Mouse (Mus musculus): ENCODE measurements around the gene Bbc3. TPM values are rescaled to one million over a fixed set of nuclear protein-coding genes. Genes with fewer than 3 reads are reported as not detected.

Bbc3 gene
- 4.6 TPM for polyA plus RNA-seq (2015; fragmentation: Illumina TruSeq; extraction: RNeasy Lipid Tissue Mini Kit (QIAGEN cat#74804); ENCODE audit: low read depth, low replicate concordance)

GRCm38 (mm10) chr7:16308093-16308492 lies at the start of gene Bbc3:
Gene Bbc3, plus strand, starts transcription at chr7:16308393.

GRCm38 (mm10) chr7:16259110-16259590 lies 49.0 kb upstream of the Bbc3 start, which contains the start of gene C5ar1:
Gene C5ar1, minus strand, starts transcription at chr7:16259540.

GRCm38 (mm10) chr7:16273081-16273765 lies 35.0 kb upstream of the Bbc3 start, which contains the start of gene Inafm1:
Gene Inafm1, minus strand, starts transcription at chr7:16273617.

DNA sequence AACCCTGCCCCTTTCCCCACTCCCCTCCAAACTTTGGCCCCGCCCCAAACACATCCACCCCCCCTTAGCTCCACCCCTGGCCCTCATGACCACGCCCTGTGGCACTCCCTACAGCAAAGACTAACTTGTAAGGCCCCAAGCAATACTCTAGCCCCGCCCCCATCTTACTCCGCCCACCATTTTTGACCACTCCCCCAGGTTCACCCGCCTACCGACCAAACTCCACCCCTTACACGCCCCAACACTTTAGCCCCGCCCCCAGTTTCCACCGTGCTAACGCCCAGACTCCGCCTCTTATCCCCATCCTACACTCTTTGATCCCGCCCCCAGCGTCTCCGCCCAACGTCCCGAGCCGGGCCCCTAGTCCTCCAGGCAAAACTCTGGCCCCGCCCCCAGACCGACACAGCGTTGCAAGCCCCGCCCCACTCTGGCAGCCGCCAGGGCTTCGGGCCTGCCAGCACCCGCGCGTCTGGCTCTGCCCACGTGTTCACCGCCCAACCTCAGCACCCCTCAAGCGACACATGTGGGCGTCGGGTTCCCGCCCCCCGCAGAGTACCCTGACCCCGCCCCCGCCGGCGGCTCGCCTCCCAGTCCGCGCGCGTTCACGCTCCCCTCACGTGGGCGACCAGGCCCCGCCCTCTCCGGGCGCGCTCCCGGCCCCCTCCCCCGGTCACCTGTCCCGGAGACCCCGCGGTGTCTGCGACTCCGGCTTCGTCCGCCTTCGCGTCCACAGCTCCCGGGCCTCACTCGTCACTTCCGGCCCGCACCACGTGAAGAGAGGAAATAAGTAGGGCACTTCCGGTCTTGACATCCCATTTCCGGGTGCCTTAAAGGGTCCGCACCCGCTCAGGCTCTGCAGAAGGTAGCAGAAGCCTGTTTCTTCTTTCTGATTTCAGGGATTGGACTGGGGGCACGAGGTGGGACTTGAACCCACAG lies 21.9 kb upstream of the Bbc3 start, which contains the start of gene Ccdc9:
Ccdc9 (minus strand) TSS at position 770 of the 936 bp plus-strand sequence.

Other genes with a start within 250 kb of the Bbc3 start
- gene Zfp541, start 246.6 kb upstream of the Bbc3 start, polyA plus RNA-seq (2015; fragmentation: Illumina TruSeq; extraction: RNeasy Lipid Tissue Mini Kit (QIAGEN cat#74804); ENCODE audit: low read depth, low replicate concordance) = 0.37 TPM
- 270 TPM for gene Napa, start 209.9 kb upstream of the Bbc3 start, polyA plus RNA-seq (2015; fragmentation: Illumina TruSeq; extraction: RNeasy Lipid Tissue Mini Kit (QIAGEN cat#74804); ENCODE audit: low read depth, low replicate concordance)
- gene Kptn, start 188.5 kb upstream of the Bbc3 start, polyA plus RNA-seq (2015; fragmentation: Illumina TruSeq; extraction: RNeasy Lipid Tissue Mini Kit (QIAGEN cat#74804); ENCODE audit: low read depth, low replicate concordance) = 35.9 TPM
- 115 TPM for gene Slc8a2, start 178.6 kb upstream of the Bbc3 start, polyA plus RNA-seq (2015; fragmentation: Illumina TruSeq; extraction: RNeasy Lipid Tissue Mini Kit (QIAGEN cat#74804); ENCODE audit: low read depth, low replicate concordance)
- gene Meis3, start 133.3 kb upstream of the Bbc3 start, polyA plus RNA-seq (2015; fragmentation: Illumina TruSeq; extraction: RNeasy Lipid Tissue Mini Kit (QIAGEN cat#74804); ENCODE audit: low read depth, low replicate concordance) = 45.1 TPM
- gene Dhx34, start 86.4 kb upstream of the Bbc3 start, polyA plus RNA-seq (2015; fragmentation: Illumina TruSeq; extraction: RNeasy Lipid Tissue Mini Kit (QIAGEN cat#74804); ENCODE audit: low read depth, low replicate concordance) = 5.7 TPM
- 0.58 TPM for gene C5ar2, start 64.2 kb upstream of the Bbc3 start, polyA plus RNA-seq (2015; fragmentation: Illumina TruSeq; extraction: RNeasy Lipid Tissue Mini Kit (QIAGEN cat#74804); ENCODE audit: low read depth, low replicate concordance)
- gene C5ar1, start 48.9 kb upstream of the Bbc3 start, polyA plus RNA-seq (2015; fragmentation: Illumina TruSeq; extraction: RNeasy Lipid Tissue Mini Kit (QIAGEN cat#74804); ENCODE audit: low read depth, low replicate concordance) = 0.92 TPM
- 30.5 TPM for gene Inafm1, start 34.8 kb upstream of the Bbc3 start, polyA plus RNA-seq (2015; fragmentation: Illumina TruSeq; extraction: RNeasy Lipid Tissue Mini Kit (QIAGEN cat#74804); ENCODE audit: low read depth, low replicate concordance)
- 73.0 TPM for gene Ccdc9, start 21.6 kb upstream of the Bbc3 start, polyA plus RNA-seq (2015; fragmentation: Illumina TruSeq; extraction: RNeasy Lipid Tissue Mini Kit (QIAGEN cat#74804); ENCODE audit: low read depth, low replicate concordance)
- 109 TPM for gene Sae1, start 79.4 kb downstream of the Bbc3 start, polyA plus RNA-seq (2015; fragmentation: Illumina TruSeq; extraction: RNeasy Lipid Tissue Mini Kit (QIAGEN cat#74804); ENCODE audit: low read depth, low replicate concordance)
- gene Zc3h4, start 92.5 kb downstream of the Bbc3 start, polyA plus RNA-seq (2015; fragmentation: Illumina TruSeq; extraction: RNeasy Lipid Tissue Mini Kit (QIAGEN cat#74804); ENCODE audit: low read depth, low replicate concordance) = 19.6 TPM
- 66.1 TPM for gene Tmem160, start 144.4 kb downstream of the Bbc3 start, polyA plus RNA-seq (2015; fragmentation: Illumina TruSeq; extraction: RNeasy Lipid Tissue Mini Kit (QIAGEN cat#74804); ENCODE audit: low read depth, low replicate concordance)
- gene Npas1, start 169.3 kb downstream of the Bbc3 start, polyA plus RNA-seq (2015; fragmentation: Illumina TruSeq; extraction: RNeasy Lipid Tissue Mini Kit (QIAGEN cat#74804); ENCODE audit: low read depth, low replicate concordance) = 7.1 TPM